Mouse (Mus musculus) erythroblast, embryonic 14.5 days (primary cell): Measurements from ENCODE around the gene Myh9.

Experiments
- GATA1 ChIP-seq: IDR thresholded peaks from 2 replicates; pipeline ENCODE4 v1.6.1; 2012; ENCODE audit warnings: low read length, inconsistent platforms, mixed read lengths
- TAL1 ChIP-seq: IDR thresholded peaks from 3 replicates; pipeline ENCODE4 v1.6.1; 2012; ENCODE audit warnings: low read length, inconsistent platforms, mixed read lengths

DNA sequence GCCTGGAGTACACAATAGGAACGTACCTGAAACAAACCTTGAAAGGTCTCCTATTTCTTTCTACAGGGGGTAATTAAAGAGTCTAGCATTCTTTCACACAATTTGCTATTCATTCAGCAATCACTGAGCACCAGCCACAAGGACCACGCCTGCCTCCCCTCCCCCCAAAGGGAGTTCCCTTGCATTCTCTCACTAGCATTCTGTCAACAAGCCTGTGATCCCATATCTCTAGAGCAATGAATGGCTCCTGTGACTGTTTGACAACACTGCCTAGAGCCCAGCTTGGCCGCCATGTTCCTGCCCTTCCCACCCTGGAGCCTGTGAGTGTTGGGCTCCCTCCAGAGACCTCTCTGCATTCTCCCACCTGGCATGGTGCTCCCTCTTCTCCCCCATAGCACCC lies 5.9 kb upstream of the Myh9 start:
- TF ChIP-seq GATA1 (no peak), TAL1 (no peak)
